Mouse (Mus musculus): ENCODE measurements around the gene Basp1. TPM values are rescaled to one million over a fixed set of nuclear protein-coding genes. Genes with fewer than 3 reads are reported as not detected.
A peak's percentile ranks its signal among the peaks of the same experiment; 100 is the strongest.

The Basp1 gene
- polyA plus RNA-seq, 1 experiment from 2014 or later: 139 TPM

DNA sequence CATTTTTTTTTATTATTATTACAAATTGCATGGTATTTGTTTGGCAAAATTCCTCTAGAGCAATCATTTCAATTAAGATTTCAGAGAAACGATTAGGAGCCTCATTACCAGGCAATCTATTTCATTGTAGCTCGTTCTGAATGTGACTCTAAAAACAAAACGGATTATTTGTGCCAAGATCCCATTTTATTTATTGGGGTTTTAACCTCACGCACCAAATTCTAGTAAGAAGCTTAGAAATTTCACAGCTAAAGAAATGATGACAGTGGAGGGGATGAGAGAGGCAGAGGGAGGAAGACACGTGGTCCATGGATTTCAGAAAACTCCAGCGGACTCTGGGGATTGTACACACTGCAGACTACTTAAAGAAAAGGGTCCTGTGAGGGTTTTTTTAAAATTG lies 33.6 kb upstream of the Basp1 start:
- no peaks in the 10 kb centered on the region; the same call in none of the 2 replicates for H3K27me3 ChIP-seq (ENCODE audit: control insufficient read depth, insufficient read depth, low read length)
- DNase-seq (ENCODE audit: low spot score) (no peak), ATAC-seq (replicated peaks; ENCODE audit: low FRiP score) (no peak)
- H3K4me1 ChIP-seq (replicated peaks; ENCODE audit: control insufficient read depth, insufficient read depth, low read length): 0 out of 2 replicates have a peak, but pooled peaks cover 2% of the 10 kb centered on the region
- no peak overlapping the region for H3K4me3 ChIP-seq (ENCODE audit: low read depth, low read length)
- no peak overlapping the region for H3K9ac ChIP-seq (ENCODE audit: low read length)
- WGBS: 75% methylated on average over 6 of the region's 6 CpGs
- H3K9me3 ChIP-seq (ENCODE audit: control insufficient read depth, low read length): no peaks in the 10 kb centered on the region
- H3K27ac ChIP-seq (ENCODE audit: low read depth, low read length): no peak overlapping the region
- no peaks in the 10 kb centered on the region for H3K36me3 ChIP-seq (ENCODE audit: control insufficient read depth, insufficient read depth, low read length)
- no peak overlapping the region for H3K4me2 ChIP-seq (ENCODE audit: low read depth, low read length, severe bottlenecking)

DNA sequence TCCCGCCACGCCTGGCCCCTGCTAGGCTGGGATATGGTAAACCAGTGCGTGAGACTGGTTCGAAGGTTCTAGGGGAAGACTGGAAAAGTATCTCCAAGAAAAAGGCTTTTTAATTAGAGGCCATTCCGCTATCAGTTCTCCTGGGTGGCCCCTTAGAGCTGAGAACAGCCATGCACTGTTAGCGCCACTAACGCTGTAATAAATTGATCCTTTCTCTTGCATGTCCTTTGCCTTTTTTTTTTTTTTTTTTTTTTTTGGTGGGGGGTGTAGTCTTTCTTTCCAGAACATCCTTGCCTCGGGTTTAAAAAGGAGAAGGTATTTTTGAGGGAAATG lies 32.6 kb upstream of the Basp1 start:
- DNase-seq (ENCODE audit: low spot score) (no peak), ATAC-seq (replicated peaks; ENCODE audit: low FRiP score) (peak; percentile 52; the same call in 1 of the 2 replicates)
- Histone ChIP-seq H3K27ac (ENCODE audit: low read depth, low read length) (no peak overlapping the region), H3K27me3 (ENCODE audit: control insufficient read depth, insufficient read depth, low read length) (no peaks in the 10 kb centered on the region; the same call in none of the 2 replicates), H3K4me3 (ENCODE audit: low read depth, low read length) (no peak overlapping the region), H3K4me1 (replicated peaks; ENCODE audit: control insufficient read depth, insufficient read depth, low read length) (0 out of 2 replicates have a peak, but pooled peaks cover 2% of the 10 kb centered on the region), H3K4me2 (ENCODE audit: low read depth, low read length, severe bottlenecking) (peak overlapping the region; percentile 40), H3K9ac (ENCODE audit: low read length) (no peak overlapping the region), H3K9me3 (ENCODE audit: control insufficient read depth, low read length) (no peaks in the 10 kb centered on the region), H3K36me3 (ENCODE audit: control insufficient read depth, insufficient read depth, low read length) (no peaks in the 10 kb centered on the region)
- WGBS: 29% methylated on average over 8 of the region's 8 CpGs

DNA sequence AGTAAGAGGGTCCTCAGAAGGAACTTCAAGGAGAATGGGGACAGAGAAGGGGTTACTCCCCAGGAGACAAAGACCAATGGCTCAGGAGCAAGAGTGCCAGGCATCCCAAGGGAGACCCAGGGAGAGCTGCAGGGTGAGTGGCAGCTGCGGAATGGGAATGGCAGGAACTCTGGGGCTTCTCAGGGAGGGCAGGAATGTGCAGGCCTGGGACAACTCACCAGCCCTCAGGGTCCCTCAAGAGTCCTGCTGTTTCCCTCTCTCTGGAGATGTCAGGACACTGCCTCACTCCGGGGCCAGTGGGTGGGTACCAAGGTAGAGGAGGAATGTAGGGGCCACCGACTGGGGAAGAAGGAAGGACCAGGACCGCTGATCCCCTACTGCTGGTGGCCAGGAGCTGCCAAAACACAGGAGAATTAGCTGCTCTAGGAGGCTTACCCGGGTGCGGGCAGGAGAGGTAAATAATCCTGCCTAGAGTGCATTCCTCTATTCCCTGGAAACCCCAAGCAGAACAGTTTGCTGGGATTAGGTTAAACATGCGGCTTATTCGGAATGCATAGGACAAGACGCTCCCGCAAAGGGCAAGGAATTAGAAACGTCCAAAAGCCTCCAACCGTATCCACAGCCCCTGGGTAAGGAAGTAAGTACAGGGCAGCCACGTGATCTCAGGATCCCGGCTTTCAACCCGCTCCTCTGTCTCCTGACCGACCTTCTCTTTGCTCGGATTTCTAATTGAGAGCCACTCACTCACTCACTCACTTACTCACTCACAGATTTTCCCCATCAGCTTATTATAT lies 32.0 kb upstream of the Basp1 start:
- H3K4me3 ChIP-seq (ENCODE audit: low read depth, low read length): no peak overlapping the region

DNA sequence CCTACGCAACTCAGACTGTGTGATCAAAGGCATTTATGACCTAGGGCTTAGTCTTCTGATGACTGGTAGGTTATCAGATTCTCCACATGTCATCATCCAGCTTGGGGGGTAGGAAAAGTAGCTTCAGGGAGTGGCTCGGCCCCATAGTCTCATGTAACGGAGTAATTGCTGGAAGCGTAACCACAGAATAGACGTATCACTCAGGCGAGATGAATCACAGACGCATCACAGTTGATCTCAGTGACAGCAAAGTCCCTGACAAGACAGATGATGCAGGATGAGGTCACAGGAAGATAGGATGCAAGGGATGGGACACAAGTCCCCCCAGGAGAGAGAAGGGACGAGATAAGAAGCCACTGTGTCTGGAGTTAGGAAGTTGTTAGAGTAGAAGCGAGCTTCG lies 30.6 kb upstream of the Basp1 start:
- 89% methylated on average over 10 of the region's 10 CpGs for WGBS
- H3K4me1 ChIP-seq (replicated peaks; ENCODE audit: control insufficient read depth, insufficient read depth, low read length): 0 out of 2 replicates have a peak, but pooled peaks cover 2% of the 10 kb centered on the region
- H3K36me3 ChIP-seq (ENCODE audit: control insufficient read depth, insufficient read depth, low read length): no peaks in the 10 kb centered on the region
- no peak overlapping the region for H3K4me2 ChIP-seq (ENCODE audit: low read depth, low read length, severe bottlenecking)
- no peak overlapping the region for H3K27ac ChIP-seq (ENCODE audit: low read depth, low read length)
- no peak overlapping the region for H3K4me3 ChIP-seq (ENCODE audit: low read depth, low read length)
- no peaks in the 10 kb centered on the region; the same call in none of the 2 replicates for H3K27me3 ChIP-seq (ENCODE audit: control insufficient read depth, insufficient read depth, low read length)
- ATAC-seq (replicated peaks; ENCODE audit: low FRiP score): no peak
- no peaks in the 10 kb centered on the region for H3K9me3 ChIP-seq (ENCODE audit: control insufficient read depth, low read length)
- no peak overlapping the region for H3K9ac ChIP-seq (ENCODE audit: low read length)
- DNase-seq (ENCODE audit: low spot score): no peak

More for the DNA sequence above, 32.0 kb upstream of the Basp1 start:
- WGBS: 7% methylated on average over 17 of the region's 17 CpGs
- H3K9me3 ChIP-seq (ENCODE audit: control insufficient read depth, low read length): no peaks in the 10 kb centered on the region
- 0 out of 2 replicates have a peak, but pooled peaks cover 2% of the 10 kb centered on the region for H3K4me1 ChIP-seq (replicated peaks; ENCODE audit: control insufficient read depth, insufficient read depth, low read length)
- H3K27ac ChIP-seq (ENCODE audit: low read depth, low read length): no peak overlapping the region
- no peaks in the 10 kb centered on the region; the same call in none of the 2 replicates for H3K27me3 ChIP-seq (ENCODE audit: control insufficient read depth, insufficient read depth, low read length)
- ATAC-seq (replicated peaks; ENCODE audit: low FRiP score) (peak; percentile 28; the same call in 1 of the 2 replicates), DNase-seq (ENCODE audit: low spot score) (peak; percentile 56)
- H3K4me2 ChIP-seq (ENCODE audit: low read depth, low read length, severe bottlenecking): peak overlapping the region; percentile 40
- H3K36me3 ChIP-seq (ENCODE audit: control insufficient read depth, insufficient read depth, low read length): no peaks in the 10 kb centered on the region
- no peak overlapping the region for H3K9ac ChIP-seq (ENCODE audit: low read length)

DNA sequence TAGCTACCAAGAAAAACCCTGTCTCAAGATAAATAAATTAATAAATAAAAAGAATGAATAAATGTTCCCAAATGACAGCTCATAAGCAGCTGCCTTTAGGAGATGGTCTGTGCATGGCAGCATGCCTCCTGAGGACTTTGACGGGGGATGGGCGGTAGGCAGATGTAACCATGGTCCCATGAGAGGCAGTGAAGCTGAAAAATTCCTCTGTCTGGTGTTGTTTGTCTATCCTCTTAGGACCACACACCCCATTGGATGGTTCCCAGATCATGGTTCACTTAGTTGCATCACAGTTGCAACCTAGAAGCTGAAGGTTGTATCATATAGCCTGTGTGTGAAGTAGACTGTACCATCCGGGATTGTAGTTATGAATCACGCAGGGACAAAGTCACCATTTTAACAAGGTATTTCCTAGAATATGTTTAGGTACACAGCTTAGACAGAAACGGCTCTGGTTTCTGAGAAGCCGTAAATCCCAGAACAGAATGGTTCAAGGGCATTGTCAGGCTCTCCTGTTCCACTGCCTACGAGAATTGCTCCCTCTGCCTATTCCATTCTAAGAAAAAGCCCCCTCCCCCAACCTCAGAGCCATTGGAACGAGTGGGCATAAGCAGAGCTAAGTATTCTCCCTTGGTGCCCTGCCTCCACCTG lies 29.7 kb upstream of the Basp1 start:
- no peaks in the 10 kb centered on the region for H3K9me3 ChIP-seq (ENCODE audit: control insufficient read depth, low read length)
- ATAC-seq (replicated peaks; ENCODE audit: low FRiP score): no peak
- no peak for DNase-seq (ENCODE audit: low spot score)
- 0 out of 2 replicates have a peak, but pooled peaks cover 2% of the 10 kb centered on the region for H3K4me1 ChIP-seq (replicated peaks; ENCODE audit: control insufficient read depth, insufficient read depth, low read length)
- H3K36me3 ChIP-seq (ENCODE audit: control insufficient read depth, insufficient read depth, low read length): no peaks in the 10 kb centered on the region
- H3K9ac ChIP-seq (ENCODE audit: low read length): no peak overlapping the region
- H3K27me3 ChIP-seq (ENCODE audit: control insufficient read depth, insufficient read depth, low read length): no peaks in the 10 kb centered on the region; the same call in none of the 2 replicates
- 86% methylated on average over 8 of the region's 8 CpGs for WGBS
- H3K27ac ChIP-seq (ENCODE audit: low read depth, low read length): no peak overlapping the region
- H3K4me2 ChIP-seq (ENCODE audit: low read depth, low read length, severe bottlenecking): no peak overlapping the region
- no peak overlapping the region for H3K4me3 ChIP-seq (ENCODE audit: low read depth, low read length)

DNA sequence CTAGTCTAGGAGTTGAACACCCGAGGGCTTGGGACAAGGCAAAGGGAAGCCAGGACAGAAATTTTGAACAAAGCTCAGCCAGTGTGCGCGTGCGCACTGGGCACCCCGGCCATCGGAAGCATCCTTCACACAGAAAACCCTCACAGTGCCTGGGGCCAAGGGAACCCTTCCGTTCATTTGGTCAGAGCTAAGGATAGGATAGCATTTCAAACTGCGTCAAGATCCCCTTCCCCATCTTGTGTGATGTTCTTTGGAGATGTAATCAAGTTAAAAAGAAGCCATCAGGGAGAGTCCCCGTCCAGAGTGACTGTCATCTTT lies 28.3 kb upstream of the Basp1 start:
- Histone ChIP-seq H3K27ac (ENCODE audit: low read depth, low read length) (no peak overlapping the region), H3K4me3 (ENCODE audit: low read depth, low read length) (no peak overlapping the region), H3K9me3 (ENCODE audit: control insufficient read depth, low read length) (no peaks in the 10 kb centered on the region), H3K4me1 (replicated peaks; ENCODE audit: control insufficient read depth, insufficient read depth, low read length) (0 out of 2 replicates have a peak, but pooled peaks cover 2% of the 10 kb centered on the region), H3K4me2 (ENCODE audit: low read depth, low read length, severe bottlenecking) (no peak overlapping the region), H3K27me3 (ENCODE audit: control insufficient read depth, insufficient read depth, low read length) (no peaks in the 10 kb centered on the region; the same call in none of the 2 replicates), H3K36me3 (ENCODE audit: control insufficient read depth, insufficient read depth, low read length) (no peaks in the 10 kb centered on the region), H3K9ac (ENCODE audit: low read length) (no peak overlapping the region)
- 73% methylated on average over 9 of the region's 9 CpGs for WGBS
- no peak for ATAC-seq (replicated peaks; ENCODE audit: low FRiP score)
- DNase-seq (ENCODE audit: low spot score): no peak

DNA sequence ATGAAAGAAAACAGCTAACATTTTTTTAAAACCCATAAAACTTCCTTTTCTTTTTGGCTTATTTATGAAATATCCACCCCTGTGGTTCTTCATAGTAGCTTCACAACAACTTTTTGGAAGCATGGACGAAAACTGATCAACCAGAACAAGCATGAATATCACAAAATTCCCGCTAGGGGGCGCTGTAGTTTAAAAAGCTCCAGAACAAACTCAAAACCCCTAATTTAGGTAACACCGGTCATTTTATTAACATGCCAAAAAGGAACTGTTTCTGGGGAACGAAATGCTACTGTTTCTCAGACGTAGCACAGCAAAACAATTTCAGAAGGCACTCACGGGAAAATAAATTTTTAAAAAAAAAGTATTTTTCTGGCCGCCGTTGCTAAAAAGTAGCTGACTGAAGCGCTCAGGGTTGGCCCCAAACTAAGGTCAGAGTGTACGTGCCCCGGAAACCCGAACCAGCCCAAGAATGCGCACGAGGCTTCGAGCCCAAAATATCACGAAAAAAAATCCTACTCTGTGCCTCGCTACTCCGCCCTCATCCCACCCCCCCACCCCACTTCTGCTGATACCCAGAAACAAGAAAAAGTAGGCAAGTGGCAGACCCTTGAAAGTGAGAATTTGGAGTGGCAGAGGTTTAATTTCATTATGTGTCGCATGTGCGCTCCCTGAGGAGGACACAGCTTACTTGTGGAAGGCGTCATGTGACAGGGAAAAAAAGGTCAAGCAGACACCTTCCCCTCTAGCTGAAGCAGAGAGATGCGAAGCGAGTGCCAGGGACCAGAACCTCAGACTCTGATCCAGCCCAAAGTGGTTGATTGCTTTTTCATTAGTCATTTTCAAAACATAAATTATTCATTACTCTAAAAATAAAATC lies 27.7 kb upstream of the Basp1 start:
- Histone ChIP-seq H3K9me3 (ENCODE audit: control insufficient read depth, low read length) (no peaks in the 10 kb centered on the region), H3K27ac (ENCODE audit: low read depth, low read length) (no peak overlapping the region), H3K4me3 (ENCODE audit: low read depth, low read length) (no peak overlapping the region), H3K4me1 (replicated peaks; ENCODE audit: control insufficient read depth, insufficient read depth, low read length) (0 out of 2 replicates have a peak, but pooled peaks cover 2% of the 10 kb centered on the region), H3K36me3 (ENCODE audit: control insufficient read depth, insufficient read depth, low read length) (no peaks in the 10 kb centered on the region), H3K27me3 (ENCODE audit: control insufficient read depth, insufficient read depth, low read length) (no peaks in the 10 kb centered on the region; the same call in none of the 2 replicates), H3K9ac (ENCODE audit: low read length) (no peak overlapping the region), H3K4me2 (ENCODE audit: low read depth, low read length, severe bottlenecking) (peak overlapping the region; percentile 29; the same call in 1 of the 2 replicates)
- ATAC-seq (replicated peaks; ENCODE audit: low FRiP score): peak; percentile 47; the same call in 1 of the 2 replicates
- DNase-seq (ENCODE audit: low spot score): peak; percentile 84
- 21% methylated on average over 24 of the region's 24 CpGs for WGBS

DNA sequence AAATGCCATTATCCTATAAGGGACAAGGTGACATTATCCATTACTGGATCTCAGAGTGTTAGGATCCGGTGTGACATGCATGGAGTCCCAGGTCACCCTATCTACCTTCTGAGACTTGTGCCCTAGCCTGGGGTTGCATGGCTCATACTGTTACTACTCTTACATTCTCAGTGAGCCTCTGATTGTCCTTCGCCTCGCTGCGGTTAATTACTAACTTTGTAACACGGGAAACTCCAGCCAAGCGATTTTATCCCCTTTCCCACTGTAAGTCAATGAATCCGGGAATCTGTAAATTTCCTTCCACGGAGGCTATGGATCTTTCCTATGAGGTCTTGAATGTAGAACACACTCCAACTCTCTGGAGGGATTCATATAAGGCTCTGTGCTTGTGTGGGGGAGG lies 26.8 kb upstream of the Basp1 start:
- H3K27me3 ChIP-seq (ENCODE audit: control insufficient read depth, insufficient read depth, low read length): no peaks in the 10 kb centered on the region; the same call in none of the 2 replicates
- DNase-seq (ENCODE audit: low spot score): no peak
- H3K4me3 ChIP-seq (ENCODE audit: low read depth, low read length): no peak overlapping the region

More for the DNA sequence above, 26.8 kb upstream of the Basp1 start:
- H3K9me3 ChIP-seq (ENCODE audit: control insufficient read depth, low read length): no peaks in the 10 kb centered on the region
- H3K36me3 ChIP-seq (ENCODE audit: control insufficient read depth, insufficient read depth, low read length): no peaks in the 10 kb centered on the region
- 85% methylated on average over 8 of the region's 8 CpGs for WGBS
- no peak overlapping the region for H3K27ac ChIP-seq (ENCODE audit: low read depth, low read length)
- no peaks in the 10 kb centered on the region for H3K4me1 ChIP-seq (replicated peaks; ENCODE audit: control insufficient read depth, insufficient read depth, low read length)
- H3K4me2 ChIP-seq (ENCODE audit: low read depth, low read length, severe bottlenecking): no peak overlapping the region
- H3K9ac ChIP-seq (ENCODE audit: low read length): no peak overlapping the region
- ATAC-seq (replicated peaks; ENCODE audit: low FRiP score): no peak
